Mouse (Mus musculus) heart, embryonic 16.5 days (tissue): ENCODE results near the gene Gm39653. TPM values are rescaled to one million over a fixed set of nuclear protein-coding genes. Genes with fewer than 3 reads are reported as not detected.
A peak's percentile ranks its signal among the peaks of the same experiment; 100 is the strongest.

Source experiments
- ATAC-seq: fragments of 200-750 bp; cut with Nextera tagmentation; replicated peaks from 2 replicates; pipeline ENCODE4 v1.8.0; 2017; ENCODE audit warnings: moderate number of reproducible peaks; ENCODE audit not compliant: insufficient read depth, low FRiP score; ENCODE audit errors: extremely low read depth
- H3K27ac ChIP-seq: fragments of 300-500 bp; sonication (generic); 2 replicates; pipeline ENCODE4 v1.5.1; 2014; ENCODE audit warnings: mild to moderate bottlenecking, low read length, control low read depth, moderate library complexity
- H3K27me3 ChIP-seq: fragments of 300-500 bp; sonication (generic); 2 replicates; pipeline ENCODE4 v1.6.1; 2014; ENCODE audit warnings: low read length, mixed read lengths; ENCODE audit not compliant: control insufficient read depth, insufficient read depth
- H3K36me3 ChIP-seq: fragments of 300-500 bp; sonication (generic); 2 replicates; pipeline ENCODE4 v1.6.1; 2014; ENCODE audit not compliant: control insufficient read depth, insufficient read depth
- H3K4me1 ChIP-seq: fragments of 300-500 bp; sonication (generic); 2 replicates; pipeline ENCODE4 v1.6.1; 2014; ENCODE audit warnings: low read length, mixed read lengths; ENCODE audit not compliant: control insufficient read depth, insufficient read depth
- H3K4me2 ChIP-seq: fragments of 300-500 bp; sonication (generic); 2 replicates; pipeline ENCODE4 v1.6.1; 2014; ENCODE audit warnings: low read depth, mild to moderate bottlenecking, control low read depth, low read length
- H3K4me3 ChIP-seq: fragments of 300-500 bp; sonication (generic); 2 replicates; pipeline ENCODE4 v1.5.1; 2014; ENCODE audit warnings: mild to moderate bottlenecking, control low read depth, low read length
- H3K9ac ChIP-seq: fragments of 300-500 bp; sonication (generic); 2 replicates; pipeline ENCODE4 v1.6.1; 2014; ENCODE audit warnings: low read length, control low read depth
- H3K9me3 ChIP-seq: fragments of 300-500 bp; sonication (generic); replicated peaks from 2 replicates; pipeline ENCODE4 v1.6.1; 2016; ENCODE audit warnings: low read length; ENCODE audit not compliant: control insufficient read depth
- WGBS: fragments of 180-500 bp; shearing (Covaris S2); extraction: QIAGEN DNeasy Blood & Tissue Kit; methylation state at CpG from one replicate; pipeline ENCODE4 v1.1.7; 2014; 5-methylcytosine and 5-hydroxymethylcytosine counted together
- polyA plus RNA-seq: library from polyadenylated mRNA; unstranded; fragments of >200 nt; fragmentation: Nextera tagmentation; extraction: Ambion mirVana; gene quantifications from 2 replicates; pipeline ENCODE4 v1.2.1, GENCODE M21; 2015

Gene Gm39653
- polyA plus RNA-seq, 1 experiment from 2014 or later: not detected

GRCm38 (mm10) chr1:63667201-63667948, 51.6 kb downstream of the Gm39653 start:
- no peak overlapping the region for H3K4me3 ChIP-seq
- no peaks in the 10 kb centered on the region; the same call in none of the 2 replicates for H3K27me3 ChIP-seq
- H3K36me3 ChIP-seq: no peaks in the 10 kb centered on the region
- 33% methylated on average over 9 of the region's 9 CpGs for WGBS
- no peak overlapping the region for H3K9ac ChIP-seq
- no peak overlapping the region for H3K4me2 ChIP-seq
- no peaks in the 10 kb centered on the region for H3K4me1 ChIP-seq
- H3K9me3 ChIP-seq: no peaks in the 10 kb centered on the region
- no peak overlapping the region for H3K27ac ChIP-seq
- no peak for ATAC-seq

- WGBS: 23% methylated on average over 13 of the region's 13 CpGs
- no peaks in the 10 kb centered on the region for H3K36me3 ChIP-seq
- H3K4me2 ChIP-seq: peak overlapping the region; percentile 43
- no peaks in the 10 kb centered on the region for H3K9me3 ChIP-seq
- H3K4me3 ChIP-seq: peak overlapping the region; percentile 12; the same call in 1 of the 2 replicates
- H3K27ac ChIP-seq: no peak overlapping the region
- H3K4me1 ChIP-seq: no peaks in the 10 kb centered on the region
- no peak for ATAC-seq
- H3K9ac ChIP-seq: no peak overlapping the region
- H3K27me3 ChIP-seq: no peaks in the 10 kb centered on the region; the same call in none of the 2 replicates
Measured at GRCm38 (mm10) chr1:63667949-63668851, 52.4 kb downstream of the Gm39653 start.

- Histone ChIP-seq H3K4me3 (peak overlapping the region; percentile 12; the same call in 1 of the 2 replicates), H3K4me2 (peak overlapping the region; percentile 43), H3K36me3 (no peaks in the 10 kb centered on the region), H3K9ac (no peak overlapping the region), H3K27me3 (no peaks in the 10 kb centered on the region; the same call in none of the 2 replicates), H3K4me1 (no peaks in the 10 kb centered on the region), H3K9me3 (no peaks in the 10 kb centered on the region), H3K27ac (no peak overlapping the region)
- ATAC-seq: no peak
- WGBS: 8% methylated on average over 3 of the region's 3 CpGs
Measured at GRCm38 (mm10) chr1:63668852-63669160, 53.0 kb downstream of the Gm39653 start.

Other genes starting within 250 kb of the Gm39653 start
- gene Adam23, start 170.1 kb upstream of the Gm39653 start, polyA plus RNA-seq: 1.4 and 1.5 TPM in 2 replicates
- gene Dytn, start 71.0 kb downstream of the Gm39653 start, polyA plus RNA-seq: not detected in 2 replicates
- gene Mdh1b, start 114.3 kb downstream of the Gm39653 start, polyA plus RNA-seq: 0.16 and 0.34 TPM in 2 replicates
- 52.5 and 54.8 TPM in 2 replicates for gene Fastkd2, start 114.6 kb downstream of the Gm39653 start, polyA plus RNA-seq
- gene 4933402D24Rik, start 153.3 kb downstream of the Gm39653 start, polyA plus RNA-seq: 0.11 TPM in 1 of 2 replicates, not detected in the other